Mouse (Mus musculus): ENCODE results near the gene Tex19.2. TPM values are rescaled to one million over a fixed set of nuclear protein-coding genes. Genes with fewer than 3 reads are reported as not detected.

Tex19.2 gene
- total RNA-seq (2015) (not detected in 2 replicates), total RNA-seq (2017) (0.71 TPM in 1 of 2 replicates, not detected in the other)

DNA sequence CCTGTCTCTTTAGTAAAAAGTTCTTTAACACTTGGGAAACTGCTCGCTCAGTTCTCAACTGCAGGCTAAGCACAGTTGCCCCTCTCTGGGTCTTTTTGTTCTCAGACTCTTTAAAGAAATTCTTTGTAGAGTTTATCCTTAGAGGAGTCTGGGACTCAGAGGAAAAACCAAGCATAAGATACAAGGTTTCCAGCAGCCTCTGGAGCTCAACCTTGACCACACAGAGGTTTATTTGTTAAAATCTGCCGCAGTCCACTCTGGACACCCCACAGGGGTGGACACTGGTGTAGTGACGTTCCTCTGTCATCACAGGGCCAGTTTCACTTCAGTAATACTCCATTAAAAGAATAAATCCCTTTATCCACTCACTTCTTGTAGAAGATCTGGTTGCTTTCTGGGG is at the start of gene Tex19.2:
TSS of gene Tex19.2 (minus strand) at position 101 of the 400 bp plus-strand sequence.
- ATAC-seq (replicated peaks; ENCODE audit: poor library complexity): no peak

DNA sequence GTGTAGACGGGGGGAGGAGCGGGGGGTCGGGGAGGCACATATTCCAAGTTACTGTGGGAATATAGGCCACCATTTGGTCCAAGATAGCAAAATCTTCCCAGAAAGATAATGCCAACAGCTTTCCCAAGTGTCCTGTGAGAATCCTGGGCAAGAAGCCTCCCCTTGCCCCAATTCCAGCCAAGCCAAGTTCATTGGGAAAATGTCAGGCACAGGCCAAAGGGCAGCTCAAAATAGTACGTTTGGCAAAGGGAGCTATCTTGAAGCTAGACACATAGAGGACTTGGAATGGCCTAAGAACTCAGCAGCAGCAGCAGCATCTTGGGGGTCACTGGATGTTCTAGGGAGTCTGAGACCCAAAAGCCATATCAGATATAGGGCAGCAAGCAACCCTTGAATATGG is 45.3 kb upstream of the Tex19.2 start:
- ATAC-seq (replicated peaks; ENCODE audit: poor library complexity): no peak

DNA sequence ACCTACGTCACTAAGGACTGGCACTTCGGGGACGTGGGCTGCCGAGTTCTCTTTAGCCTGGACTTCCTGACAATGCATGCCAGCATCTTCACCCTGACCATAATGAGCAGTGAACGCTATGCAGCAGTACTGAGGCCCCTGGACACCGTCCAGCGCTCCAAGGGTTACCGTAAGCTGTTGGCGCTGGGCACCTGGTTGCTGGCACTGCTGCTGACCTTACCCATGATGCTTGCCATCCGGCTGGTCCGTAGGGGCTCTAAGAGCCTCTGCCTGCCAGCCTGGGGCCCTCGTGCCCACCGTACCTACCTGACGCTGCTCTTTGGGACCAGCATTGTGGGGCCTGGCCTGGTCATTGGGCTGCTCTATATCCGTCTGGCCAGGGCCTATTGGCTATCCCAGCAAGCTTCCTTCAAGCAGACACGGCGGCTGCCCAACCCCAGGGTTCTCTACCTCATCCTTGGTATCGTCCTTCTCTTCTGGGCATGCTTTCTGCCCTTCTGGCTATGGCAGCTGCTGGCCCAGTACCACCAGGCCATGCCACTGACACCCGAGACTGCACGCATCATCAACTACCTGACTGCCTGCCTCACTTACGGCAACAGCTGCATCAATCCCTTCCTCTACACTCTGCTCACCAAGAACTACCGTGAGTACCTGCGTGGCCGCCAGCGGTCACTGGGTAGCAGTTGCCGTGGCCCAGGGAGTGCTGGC is 42.3 kb upstream of the Tex19.2 start:
- no peak for ATAC-seq (replicated peaks; ENCODE audit: poor library complexity)

DNA sequence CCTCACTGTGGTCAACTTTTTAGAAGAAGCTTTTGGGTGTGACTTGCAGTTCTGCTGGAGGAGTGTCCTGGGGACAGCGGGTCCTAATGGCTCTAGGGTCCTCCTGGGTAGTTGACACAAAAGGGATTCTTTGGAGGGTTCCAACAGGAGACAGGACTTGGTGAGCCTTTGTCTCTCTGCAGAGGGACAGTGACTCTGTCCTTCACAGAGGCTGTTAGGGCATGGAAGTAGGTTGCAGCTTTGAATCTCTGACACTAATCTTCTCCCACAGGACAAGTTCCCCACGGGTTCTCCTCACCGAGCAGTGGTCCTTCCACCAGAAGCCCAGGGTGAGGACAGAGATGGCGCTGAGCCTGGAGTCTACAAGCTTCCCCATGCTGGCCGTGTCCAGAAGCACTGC is 41.5 kb upstream of the Tex19.2 start, which contains the start of gene Uts2r:
TSS of gene Uts2r (plus strand) at position 301 of the 400 bp plus-strand sequence.
- no peak for ATAC-seq (replicated peaks; ENCODE audit: poor library complexity)

DNA sequence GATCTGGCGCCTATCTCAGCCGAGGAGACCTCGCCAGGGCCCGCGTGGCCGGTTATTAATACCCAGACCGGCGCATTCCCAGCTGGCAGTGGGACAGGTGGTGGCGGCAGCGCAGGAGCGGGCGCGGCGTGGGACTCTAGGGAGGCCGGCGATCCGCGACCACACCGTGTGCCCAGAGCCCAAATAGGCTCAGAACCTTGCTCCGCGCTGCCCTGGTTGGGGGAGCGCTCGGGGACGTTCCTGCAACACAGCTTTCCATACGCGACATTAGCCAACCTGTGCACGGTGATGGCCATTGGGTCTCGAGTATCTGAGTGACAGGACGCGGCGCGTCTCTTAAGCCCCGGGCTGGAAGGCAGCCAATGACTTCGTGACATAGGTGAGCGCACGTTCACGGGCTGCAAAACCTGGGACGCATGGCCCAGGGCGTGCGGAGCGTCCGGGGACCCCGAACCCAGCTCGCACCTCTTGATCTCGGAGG is 38.0 kb upstream of the Tex19.2 start:
- peak; percentile 29; the same call in 1 of the 2 replicates for ATAC-seq (replicated peaks; ENCODE audit: poor library complexity)

DNA sequence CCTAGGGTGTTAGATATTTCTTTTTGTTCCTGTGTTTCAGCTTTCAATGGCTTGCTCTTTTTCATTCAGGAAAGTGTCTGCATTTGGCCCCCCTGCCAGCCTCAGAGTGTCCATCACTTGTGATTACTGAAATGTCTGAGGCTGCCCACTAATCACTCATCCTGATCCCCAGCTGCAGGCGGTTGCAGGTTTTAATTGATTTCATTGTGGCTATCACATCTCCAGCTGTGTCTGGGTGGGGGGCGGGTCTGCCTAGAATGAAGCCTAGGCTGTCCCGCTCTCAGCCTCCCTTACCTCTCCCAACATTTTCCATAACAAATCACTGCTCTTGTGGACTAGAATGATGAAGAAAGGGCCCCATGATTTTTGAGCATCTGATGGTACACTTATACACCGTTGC is 35.7 kb upstream of the Tex19.2 start:
- ATAC-seq (replicated peaks; ENCODE audit: poor library complexity): no peak

DNA sequence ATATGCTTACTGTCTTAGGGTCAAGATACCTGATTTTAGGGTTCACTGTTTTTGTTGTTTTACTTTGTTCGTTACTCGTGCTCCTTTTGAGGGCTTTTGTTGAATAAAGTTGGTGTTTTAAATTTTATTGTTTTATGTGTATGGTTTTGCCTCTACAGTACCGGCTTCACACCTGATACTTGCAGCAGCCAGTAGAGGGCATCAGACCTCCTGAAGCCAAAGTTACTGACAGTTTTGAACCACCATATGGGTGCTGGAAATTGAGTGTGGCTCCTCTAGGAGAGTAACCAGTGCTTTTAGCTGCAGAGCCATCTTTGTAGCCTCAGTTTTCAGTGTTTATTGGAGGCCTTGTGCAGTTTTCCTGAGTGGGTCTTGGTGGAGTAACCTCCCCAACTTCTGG is 29.7 kb upstream of the Tex19.2 start:
- ATAC-seq (replicated peaks; ENCODE audit: poor library complexity): peak; percentile 65; the same call in 1 of the 2 replicates

DNA sequence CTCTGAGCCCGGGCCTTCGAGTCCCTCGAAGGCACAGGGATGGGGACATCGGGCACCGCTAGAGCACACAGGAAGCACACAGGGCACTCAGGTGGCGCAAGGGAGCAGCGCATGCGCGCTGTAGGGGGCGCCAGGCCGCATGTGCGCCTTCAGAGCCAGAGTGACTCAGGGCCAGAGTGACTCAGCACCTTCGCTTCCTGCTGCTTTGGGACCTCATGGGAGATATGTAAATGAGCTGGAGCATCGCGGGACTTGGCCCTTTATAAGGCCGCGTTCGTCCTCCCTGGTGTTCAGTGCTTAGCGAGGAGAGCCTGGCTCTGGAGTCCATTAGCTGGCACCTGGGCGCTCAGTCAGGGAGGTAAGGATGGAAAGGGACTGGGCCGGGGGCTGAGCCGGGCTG is 27.4 kb upstream of the Tex19.2 start, which contains the start of gene Tex19.1:
TSS of gene Tex19.1 (plus strand) at position 279 of the 400 bp plus-strand sequence.
- peak; percentile 52; the same call in 1 of the 2 replicates for ATAC-seq (replicated peaks; ENCODE audit: poor library complexity)

DNA sequence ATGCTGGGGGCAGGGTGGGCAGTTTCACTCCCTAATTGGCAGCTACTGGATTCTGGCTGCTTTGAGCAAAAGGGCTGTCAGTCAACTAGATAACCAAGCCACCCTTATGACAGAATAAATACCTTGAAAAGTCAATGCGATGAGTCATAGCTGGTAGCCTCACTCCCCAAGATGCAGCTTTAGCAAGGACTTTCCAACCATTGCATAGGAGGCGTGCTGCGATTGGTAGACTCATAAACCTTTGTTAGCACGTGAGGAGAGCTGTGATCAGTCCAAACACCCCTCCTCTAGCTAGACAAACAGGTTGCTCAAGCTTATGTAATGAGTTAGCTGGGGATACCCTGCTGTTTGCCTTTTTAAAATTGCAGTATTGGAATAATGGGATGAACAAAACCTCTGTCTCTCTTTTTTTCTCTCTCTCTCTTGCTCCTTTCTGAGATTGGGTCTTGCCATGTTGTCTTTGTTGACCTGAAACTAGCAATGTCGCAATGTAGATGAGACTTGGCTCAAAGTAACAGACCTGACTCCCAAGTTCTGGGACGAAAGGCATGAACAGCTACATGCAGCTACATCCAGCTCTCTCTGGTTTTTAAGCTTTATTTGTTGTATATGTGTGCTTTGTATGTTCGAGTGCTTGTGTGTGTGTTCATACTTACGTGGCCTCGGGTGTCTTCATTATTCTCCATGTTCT is 25.0 kb upstream of the Tex19.2 start:
- ATAC-seq (replicated peaks; ENCODE audit: poor library complexity): no peak

DNA sequence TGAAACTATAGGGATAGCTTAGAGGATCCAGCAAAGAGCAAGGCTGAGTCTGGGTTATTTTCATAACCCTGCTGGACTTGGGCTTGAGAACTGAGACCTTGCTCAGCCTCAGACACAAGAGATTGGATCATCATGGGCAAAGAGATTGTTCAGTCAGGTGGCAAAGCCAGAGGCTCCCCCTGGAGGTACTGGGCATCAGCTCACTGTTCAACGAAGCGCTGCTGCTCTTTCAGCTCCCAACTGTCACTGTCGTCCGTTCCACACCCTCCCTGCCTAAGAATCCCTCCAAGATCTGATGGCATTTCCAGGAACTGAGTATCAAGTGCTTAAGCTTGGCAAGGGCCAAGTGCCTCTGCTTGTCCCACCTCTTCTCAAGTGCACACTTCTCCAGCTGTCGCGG is 20.3 kb upstream of the Tex19.2 start:
- 0 out of 2 replicates have a peak, but pooled peaks have one; percentile 23 for ATAC-seq (replicated peaks; ENCODE audit: poor library complexity)

DNA sequence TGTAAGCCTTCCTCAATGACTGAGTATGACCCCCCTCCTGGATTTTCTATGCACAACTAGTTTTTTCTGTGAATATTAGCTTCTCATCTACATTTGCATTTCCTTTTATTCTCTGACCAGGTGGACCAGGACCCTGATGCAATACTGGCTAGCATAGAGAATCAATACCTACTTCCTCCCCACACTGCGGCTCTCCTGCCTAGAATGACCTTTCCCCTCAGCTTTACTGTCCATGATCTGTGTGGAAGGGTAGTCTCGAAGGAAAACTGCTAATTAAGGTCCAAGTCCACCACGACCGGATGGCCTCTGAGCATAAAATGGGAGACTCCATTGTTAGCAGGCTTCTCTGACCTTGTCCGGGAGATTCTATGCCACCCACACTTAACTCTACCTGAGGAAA is 19.2 kb upstream of the Tex19.2 start:
- ATAC-seq (replicated peaks; ENCODE audit: poor library complexity): no peak

DNA sequence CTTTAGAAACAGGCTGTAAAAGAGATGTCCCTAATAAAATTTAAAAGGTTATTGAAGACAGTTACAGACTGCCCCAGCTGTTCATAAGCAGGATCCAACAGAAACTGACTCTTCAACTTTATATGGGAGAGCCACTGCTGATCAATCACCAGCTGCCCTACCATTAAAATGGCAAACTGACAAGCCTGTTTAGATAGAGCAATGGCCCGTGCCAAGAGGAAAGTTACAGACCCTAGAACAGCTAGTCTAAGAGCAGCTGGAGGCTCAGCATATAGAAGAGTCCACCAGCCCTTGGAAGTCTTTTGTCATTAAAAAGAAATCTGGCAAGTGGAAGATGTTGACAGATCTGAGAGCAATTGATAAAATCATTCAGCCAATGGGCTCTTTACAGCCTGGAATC is 16.1 kb upstream of the Tex19.2 start:
- no peak for ATAC-seq (replicated peaks; ENCODE audit: poor library complexity)

DNA sequence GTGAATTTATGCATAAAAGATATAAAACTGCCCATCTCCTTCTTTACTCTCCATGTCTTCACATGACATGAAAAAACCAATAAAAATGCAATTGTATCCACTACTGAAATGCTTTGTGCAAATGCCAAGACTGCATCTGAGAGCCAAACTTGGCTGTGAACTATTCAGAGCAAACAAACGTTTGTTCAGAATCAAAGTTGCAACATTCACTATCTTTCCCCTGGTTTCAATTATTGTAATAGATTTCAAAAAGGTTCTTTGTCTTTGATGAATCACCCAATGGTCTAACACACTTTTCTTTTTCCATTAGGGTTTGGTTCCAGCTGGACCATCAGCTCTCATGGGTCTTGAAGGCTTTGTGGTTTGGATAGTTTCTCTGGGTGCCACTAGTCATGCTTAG is 11.1 kb upstream of the Tex19.2 start:
- ATAC-seq (replicated peaks; ENCODE audit: poor library complexity): no peak

DNA sequence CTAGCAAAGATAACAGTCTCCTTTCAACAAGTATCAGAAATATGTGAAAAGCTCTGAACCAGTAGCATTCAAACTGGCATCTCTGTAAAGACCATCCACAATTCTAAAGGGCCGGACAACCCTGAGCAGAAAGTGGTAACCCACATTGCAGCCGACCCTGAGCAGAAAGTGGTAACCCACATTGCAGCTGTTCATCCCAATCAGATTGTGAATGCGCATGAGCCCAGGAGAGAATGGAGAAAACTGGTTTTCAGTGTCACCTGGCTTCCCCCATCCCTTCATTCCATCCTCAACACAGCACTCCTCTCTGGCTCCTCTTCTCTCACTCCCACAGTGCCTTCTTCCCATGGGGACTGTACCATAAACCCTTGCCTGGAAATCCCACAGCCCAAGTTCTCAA is 9.0 kb upstream of the Tex19.2 start:
- no peak for ATAC-seq (replicated peaks; ENCODE audit: poor library complexity)

DNA sequence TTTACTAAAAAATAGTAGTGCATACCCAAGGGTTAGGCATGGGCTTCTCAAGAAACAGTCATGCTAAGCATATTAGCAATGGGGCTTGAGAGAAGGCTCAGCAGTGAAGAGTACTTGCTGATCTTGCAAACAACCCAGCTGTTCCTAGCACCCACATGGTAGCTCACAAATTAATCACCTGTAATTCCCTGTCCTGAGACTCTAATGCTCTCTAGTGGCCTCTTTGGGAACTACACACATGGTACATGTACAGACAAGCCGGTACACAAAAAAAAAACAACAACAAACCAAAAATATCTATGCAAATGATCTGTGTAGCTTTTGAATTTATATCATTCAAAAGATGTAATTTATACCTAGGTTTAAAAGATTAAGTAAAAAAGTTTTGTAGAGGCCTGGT is 7.9 kb upstream of the Tex19.2 start:
- peak; percentile 73; the same call in 1 of the 2 replicates for ATAC-seq (replicated peaks; ENCODE audit: poor library complexity)

DNA sequence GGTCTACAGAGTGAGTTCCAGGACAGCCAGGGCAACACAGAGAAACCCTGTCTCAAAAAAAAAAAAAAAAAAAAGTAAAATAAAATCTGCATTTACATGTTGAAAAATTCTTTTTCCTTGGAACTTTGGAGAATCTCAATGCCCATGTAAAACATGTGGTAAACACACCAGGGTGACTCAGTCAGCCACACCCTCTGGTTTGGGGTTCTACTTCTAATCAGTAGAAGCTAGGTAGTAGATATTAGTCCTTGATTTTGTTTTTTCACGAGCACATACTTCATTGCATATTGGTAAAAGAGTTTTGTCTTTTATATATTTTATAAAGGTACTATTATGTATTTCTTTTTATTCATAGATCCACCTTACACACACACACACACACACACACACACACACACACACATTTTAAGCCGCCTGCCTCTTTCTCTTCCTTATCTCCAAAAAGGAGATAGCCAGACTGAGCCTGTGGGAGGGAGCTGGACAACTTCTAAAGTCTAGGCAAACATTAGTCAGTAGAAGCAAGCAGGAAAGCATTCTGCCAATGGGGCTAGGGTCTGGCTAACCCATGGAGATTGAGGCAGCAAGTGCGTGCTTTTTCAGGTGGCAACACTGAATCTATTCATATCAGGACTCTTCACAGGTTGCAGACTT is 7.2 kb upstream of the Tex19.2 start:
- ATAC-seq (replicated peaks; ENCODE audit: poor library complexity): 0 out of 2 replicates have a peak, but pooled peaks have one; percentile 37

DNA sequence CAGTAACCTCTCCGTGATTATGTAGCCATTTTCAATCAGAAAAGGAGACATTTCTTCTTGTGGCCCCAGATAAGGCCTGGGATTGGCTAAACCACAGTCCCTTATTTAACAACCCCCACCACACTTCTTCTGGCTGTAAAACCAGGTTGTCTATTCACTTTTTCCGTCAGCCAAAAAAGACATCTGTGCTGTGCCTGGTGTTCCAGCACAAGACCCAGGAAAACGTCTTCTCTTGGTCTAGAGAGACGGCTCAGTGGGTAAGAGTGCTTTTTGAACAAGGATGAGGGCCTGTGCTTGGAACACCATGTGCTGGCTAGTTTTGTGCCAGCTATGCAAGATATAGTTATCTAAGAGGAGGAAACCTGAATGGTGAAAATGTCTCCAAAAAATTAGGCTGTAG is 5.0 kb upstream of the Tex19.2 start:
- no peak for ATAC-seq (replicated peaks; ENCODE audit: poor library complexity)

DNA sequence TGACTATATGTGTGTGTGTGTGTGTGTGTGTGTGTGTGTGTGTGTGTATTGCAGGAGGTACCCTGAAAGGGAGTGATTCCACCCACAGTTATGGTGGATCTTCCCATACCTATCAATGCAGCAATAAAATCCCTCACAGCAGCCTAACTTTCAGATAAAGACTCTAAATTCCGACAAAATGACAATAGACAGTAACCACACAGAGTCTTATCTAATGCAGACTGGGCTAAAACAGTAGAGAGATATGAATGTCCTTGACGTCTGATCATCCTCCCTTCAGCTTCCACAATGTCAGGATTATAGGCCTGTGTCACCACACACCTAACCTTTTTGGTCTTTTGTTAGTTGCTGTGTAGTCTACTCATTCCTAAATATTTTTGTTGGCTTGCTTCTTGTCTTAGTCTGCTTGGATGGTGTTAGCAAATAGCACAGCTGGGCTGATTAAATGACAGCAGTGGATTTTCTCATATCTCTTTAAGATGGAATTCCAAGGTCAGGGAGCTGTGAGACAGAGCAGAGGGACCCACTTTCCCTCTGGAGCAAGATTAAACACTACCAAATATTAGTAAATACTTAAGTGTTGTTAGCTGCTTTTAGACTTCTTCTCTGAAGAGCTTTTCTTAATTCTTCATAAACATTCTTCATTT is 3.7 kb upstream of the Tex19.2 start:
- ATAC-seq (replicated peaks; ENCODE audit: poor library complexity): peak; percentile 59

DNA sequence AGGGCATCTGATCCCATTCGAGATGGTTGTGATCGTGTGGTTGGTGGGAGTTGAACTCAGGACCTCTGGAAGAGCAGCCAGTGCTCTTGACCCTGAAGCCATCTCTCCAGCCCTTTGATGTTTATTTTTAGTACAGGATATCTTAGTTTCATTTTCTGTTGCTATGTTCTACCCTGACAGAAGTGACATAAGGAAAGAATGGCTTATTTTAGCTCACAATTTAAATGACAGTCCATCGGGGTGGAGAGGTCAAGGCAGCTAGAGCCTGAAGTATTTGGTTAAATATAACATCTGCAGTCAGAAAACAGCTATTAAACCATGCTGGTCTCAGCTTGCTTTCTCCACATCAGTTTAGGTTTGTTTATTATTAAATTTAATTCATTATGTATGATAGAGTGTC is 2.7 kb upstream of the Tex19.2 start:
- ATAC-seq (replicated peaks; ENCODE audit: poor library complexity): no peak

DNA sequence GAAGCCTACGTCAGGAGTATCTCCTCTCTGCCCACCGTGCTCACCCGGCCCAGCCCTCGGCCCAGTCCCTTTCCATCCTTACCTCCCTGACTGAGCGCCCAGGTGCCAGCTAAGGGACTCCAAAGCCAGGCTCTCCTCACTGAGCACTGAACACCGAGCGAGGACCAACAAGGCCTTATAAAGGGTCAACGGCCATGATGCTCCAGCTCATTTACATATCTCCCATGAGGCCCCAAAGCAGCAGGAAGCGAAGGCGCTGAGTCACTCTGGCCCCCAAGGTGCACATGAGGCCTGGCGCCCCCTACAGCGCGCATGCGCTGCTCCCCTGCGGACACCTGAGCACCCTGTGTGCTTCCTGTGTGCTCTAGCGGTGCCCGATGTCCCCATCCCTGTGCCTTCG is 371 bp downstream of the Tex19.2 start:
- no peak for ATAC-seq (replicated peaks; ENCODE audit: poor library complexity)
